Mouse (Mus musculus) layer of hippocampus, adult 9-10 months (tissue): ENCODE measurements around the gene Tbcel.

ENCODE experiments used
- DNase-seq: peaks from one replicate; pipeline ENCODE4 v3.0.0; 2022; ENCODE audit warnings: low spot score

The Tbcel gene

GRCm38 (mm10) chr9:42385656-42386055, 122.0 kb downstream of the Tbcel start:
- no peak for DNase-seq

GRCm38 (mm10) chr9:42382628-42383347, 124.8 kb downstream of the Tbcel start:
- no peak for DNase-seq

DNA sequence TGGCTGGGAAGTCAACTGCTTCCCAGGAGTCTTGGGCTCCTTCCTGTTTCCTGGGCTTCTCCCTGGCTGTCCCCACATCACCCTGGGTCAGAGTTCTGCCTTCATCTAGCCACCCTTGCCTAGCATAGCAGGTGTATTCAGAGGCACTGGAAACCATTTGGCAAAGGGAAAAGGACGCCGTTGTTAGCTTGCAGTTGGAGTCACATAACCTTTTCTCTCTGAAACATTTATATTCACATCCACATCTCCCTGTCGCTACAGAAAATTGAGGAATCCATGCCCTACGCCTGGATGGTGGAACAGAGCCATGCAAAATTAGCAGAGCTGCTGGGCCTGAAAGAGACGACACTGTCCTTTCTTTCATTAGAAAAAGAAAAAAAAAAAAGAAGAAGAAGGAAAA, 125.5 kb downstream of the Tbcel start:
- no peak for DNase-seq

DNA sequence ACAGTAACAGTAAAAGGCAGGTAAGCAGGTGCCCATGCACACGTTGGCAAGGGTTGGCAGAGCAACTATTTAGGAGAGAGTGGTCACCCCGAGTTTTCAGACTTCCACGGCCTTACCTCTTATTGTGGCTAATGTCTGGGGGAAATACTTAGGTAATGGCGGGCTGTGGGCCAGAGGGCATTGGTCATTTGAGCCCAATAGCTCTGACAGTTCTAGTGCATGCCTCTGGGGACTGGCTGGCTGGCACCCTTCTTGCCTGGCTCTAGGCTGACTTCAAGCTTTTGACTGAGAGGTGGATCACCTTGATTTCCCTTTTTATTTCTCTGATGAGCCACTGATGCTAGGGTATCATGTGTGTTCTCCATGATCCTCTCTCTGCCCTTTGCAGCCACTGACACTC, 129.5 kb downstream of the Tbcel start:
- DNase-seq = no peak

GRCm38 (mm10) chr9:42377656-42378055, 130.0 kb downstream of the Tbcel start:
- DNase-seq = no peak

GRCm38 (mm10) chr9:42371670-42372368, 135.8 kb downstream of the Tbcel start:
- no peak for DNase-seq
